Mouse (Mus musculus) lung, postnatal 0 days (tissue): ENCODE measurements at regions not wholly inside any gene's neighbourhood (a gene's known extent, or its start where the extent isn't known, plus 50 kb on each side); places are given as distances from the start of the nearest gene placed in this dataset.

ENCODE experiments used
- CTCF ChIP-seq: IDR thresholded peaks from 2 replicates; pipeline ENCODE4 v1.5.1; 2016; ENCODE audit warnings: antibody characterized with exemption, mild to moderate bottlenecking
- EP300 ChIP-seq: IDR thresholded peaks from 2 replicates; pipeline ENCODE4 v1.6.1; 2016; ENCODE audit warnings: antibody characterized with exemption, mild to moderate bottlenecking, control low read depth

DNA sequence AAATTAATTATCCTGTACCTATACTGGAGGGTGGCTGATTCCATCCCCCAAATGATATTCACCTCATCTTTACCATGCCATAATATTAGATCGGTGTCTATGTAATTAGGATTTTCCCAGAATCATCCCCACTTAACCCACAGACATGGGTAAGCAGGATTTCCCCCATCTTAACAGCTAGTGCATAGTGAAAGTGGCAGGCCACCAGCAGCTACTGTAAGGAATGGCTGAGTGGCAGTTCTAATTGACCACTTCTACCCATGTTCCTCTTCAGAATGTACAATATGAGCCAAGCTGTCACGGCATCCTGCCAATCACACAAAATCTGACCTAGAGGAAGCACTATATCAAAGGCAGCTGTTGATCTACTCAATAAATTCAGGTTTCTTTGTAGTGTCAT lies 455.8 kb downstream of the Meis1 start:
- TF ChIP-seq CTCF (no peak), EP300 (no peak)
